Mouse (Mus musculus) brain, embryonic 14.5 days (tissue): Measurements from ENCODE around the gene Nosip.

Source experiments
- CTCF ChIP-seq: fragments of 200-500 bp; IDR thresholded peaks from 2 replicates; pipeline ENCODE4 v1.5.1; 2012; ENCODE audit warnings: inconsistent platforms, mild to moderate bottlenecking, moderate library complexity, borderline replicate concordance; ENCODE audit not compliant: insufficient read depth, insufficient read length; ENCODE audit errors: extremely low read depth
- POLR2A ChIP-seq: fragments of 200-500 bp; IDR thresholded peaks from 2 replicates; pipeline ENCODE4 v1.6.1; 2012; ENCODE audit warnings: mild to moderate bottlenecking, inconsistent platforms, borderline replicate concordance; ENCODE audit not compliant: poor library complexity, insufficient read depth, insufficient read length, severe bottlenecking; ENCODE audit errors: extremely low read depth

- no peak for TF ChIP-seq POLR2A
- TF ChIP-seq CTCF = no peak
Observed at GRCm38 (mm10) chr7:45043307-45043706, 18.9 kb upstream of the Nosip start.
